Mouse (Mus musculus): Measurements from ENCODE around the gene Cnksr3. TPM values are rescaled to one million over a fixed set of nuclear protein-coding genes. Genes with fewer than 3 reads are reported as not detected.

Gene Cnksr3
- 7.1 and 9.0 TPM in 2 replicates for polyA plus RNA-seq (2015; fragmentation: Nextera tagmentation; extraction: Ambion mirVana)

GRCm38 (mm10) chr10:7211696-7212482, at the start of gene Cnksr3:
Gene Cnksr3, minus strand, starts transcription at chr10:7212237.
- Histone ChIP-seq H3K27ac (peak within 1 kb of the TSS; percentile 95), H3K27me3 (no peaks in the 10 kb centered on the region), H3K4me3 (peak within 1 kb of the TSS; percentile 87), H3K36me3 (no peaks in the 10 kb centered on the region), H3K4me2 (peak within 1 kb of the TSS; percentile 82), H3K9ac (peak within 1 kb of the TSS; percentile 84), H3K9me3 (replicated peaks) (no peaks in the 10 kb centered on the region), H3K4me1 (replicated peaks) (peaks cover 40% of the 10 kb centered on the region)
- ATAC-seq (replicated peaks; ENCODE audit: insufficient number of reproducible peaks, insufficient read depth, low FRiP score, low read depth), result peak; percentile 89
- under 1% methylated on average over 73 of the region's 74 CpGs for WGBS

GRCm38 (mm10) chr10:7260166-7261108, 48.4 kb upstream of the Cnksr3 start:
- ATAC-seq (replicated peaks; ENCODE audit: insufficient number of reproducible peaks, insufficient read depth, low FRiP score, low read depth), result no peak
- 51% methylated on average over 10 of the region's 10 CpGs for WGBS

GRCm38 (mm10) chr10:7258607-7259006, 46.6 kb upstream of the Cnksr3 start:
- H3K9me3 ChIP-seq (replicated peaks), result no peaks in the 10 kb centered on the region
- ATAC-seq (replicated peaks; ENCODE audit: insufficient number of reproducible peaks, insufficient read depth, low FRiP score, low read depth), result no peak

More at GRCm38 (mm10) chr10:7260166-7261108, 48.4 kb upstream of the Cnksr3 start:
- Histone ChIP-seq H3K36me3 (no peaks in the 10 kb centered on the region), H3K4me3 (no peak overlapping the region), H3K9me3 (replicated peaks) (no peaks in the 10 kb centered on the region), H3K27me3 (no peaks in the 10 kb centered on the region), H3K4me1 (replicated peaks) (no peaks in the 10 kb centered on the region), H3K27ac (no peak overlapping the region), H3K4me2 (no peak overlapping the region), H3K9ac (no peak overlapping the region)

GRCm38 (mm10) chr10:7250455-7250854, 38.4 kb upstream of the Cnksr3 start:
- WGBS, result 66% methylated on average over 2 of the region's 2 CpGs
- Histone ChIP-seq H3K27me3 (no peaks in the 10 kb centered on the region), H3K27ac (no peak overlapping the region), H3K4me1 (replicated peaks) (no peaks in the 10 kb centered on the region), H3K9me3 (replicated peaks) (no peaks in the 10 kb centered on the region), H3K9ac (no peak overlapping the region), H3K4me3 (no peak overlapping the region), H3K36me3 (no peaks in the 10 kb centered on the region), H3K4me2 (no peak overlapping the region)
- ATAC-seq (replicated peaks; ENCODE audit: insufficient number of reproducible peaks, insufficient read depth, low FRiP score, low read depth), result no peak

More at GRCm38 (mm10) chr10:7258607-7259006, 46.6 kb upstream of the Cnksr3 start:
- Histone ChIP-seq H3K27ac (no peak overlapping the region), H3K4me2 (no peak overlapping the region), H3K4me1 (replicated peaks) (no peaks in the 10 kb centered on the region), H3K4me3 (no peak overlapping the region), H3K36me3 (no peaks in the 10 kb centered on the region), H3K9ac (no peak overlapping the region), H3K27me3 (no peaks in the 10 kb centered on the region)
- 50% methylated on average over 5 of the region's 5 CpGs for WGBS

GRCm38 (mm10) chr10:7234601-7235000, 22.6 kb upstream of the Cnksr3 start:
- no peaks in the 10 kb centered on the region for H3K9me3 ChIP-seq (replicated peaks)
- H3K9ac ChIP-seq, result no peak overlapping the region
- H3K4me2 ChIP-seq, result no peak overlapping the region
- no peak overlapping the region for H3K4me3 ChIP-seq
- H3K4me1 ChIP-seq (replicated peaks), result no peaks in the 10 kb centered on the region
- H3K27ac ChIP-seq, result no peak overlapping the region
- no peaks in the 10 kb centered on the region for H3K36me3 ChIP-seq
- WGBS, result 44% methylated on average over 3 of the region's 5 CpGs
- H3K27me3 ChIP-seq, result no peaks in the 10 kb centered on the region
- ATAC-seq (replicated peaks; ENCODE audit: insufficient number of reproducible peaks, insufficient read depth, low FRiP score, low read depth), result no peak

- Histone ChIP-seq H3K36me3 (no peaks in the 10 kb centered on the region), H3K27ac (no peak overlapping the region), H3K9me3 (replicated peaks) (no peaks in the 10 kb centered on the region), H3K4me2 (no peak overlapping the region), H3K4me1 (replicated peaks) (peaks cover 12% of the 10 kb centered on the region), H3K4me3 (no peak overlapping the region), H3K27me3 (no peaks in the 10 kb centered on the region), H3K9ac (no peak overlapping the region)
- 0 out of 2 replicates have a peak, but pooled peaks have one; percentile 10 for ATAC-seq (replicated peaks; ENCODE audit: insufficient number of reproducible peaks, insufficient read depth, low FRiP score, low read depth)
- WGBS, result 64% methylated on average over 3 of the region's 3 CpGs
Observed at GRCm38 (mm10) chr10:7217551-7218127, 5.6 kb upstream of the Cnksr3 start.

- no peak overlapping the region for H3K4me2 ChIP-seq
- 65% methylated on average over 4 of the region's 4 CpGs for WGBS
- no peak overlapping the region for H3K4me3 ChIP-seq
- H3K4me1 ChIP-seq (replicated peaks), result peaks cover 20% of the 10 kb centered on the region
- H3K27ac ChIP-seq, result no peak overlapping the region
- no peaks in the 10 kb centered on the region for H3K27me3 ChIP-seq
- no peak for ATAC-seq (replicated peaks; ENCODE audit: insufficient number of reproducible peaks, insufficient read depth, low FRiP score, low read depth)
- H3K9me3 ChIP-seq (replicated peaks), result no peaks in the 10 kb centered on the region
- no peaks in the 10 kb centered on the region for H3K36me3 ChIP-seq
- H3K9ac ChIP-seq, result no peak overlapping the region
Observed at GRCm38 (mm10) chr10:7214718-7215117, 2.7 kb upstream of the Cnksr3 start.

- Histone ChIP-seq H3K27ac (peak overlapping the region; percentile 95), H3K4me3 (peak overlapping the region; percentile 87), H3K4me2 (peak overlapping the region; percentile 82), H3K9ac (peak overlapping the region; percentile 84), H3K36me3 (no peaks in the 10 kb centered on the region), H3K9me3 (replicated peaks) (no peaks in the 10 kb centered on the region), H3K4me1 (replicated peaks) (peaks cover 33% of the 10 kb centered on the region), H3K27me3 (no peaks in the 10 kb centered on the region)
- no peak for ATAC-seq (replicated peaks; ENCODE audit: insufficient number of reproducible peaks, insufficient read depth, low FRiP score, low read depth)
- WGBS, result 41% methylated on average over 10 of the region's 10 CpGs
Observed at GRCm38 (mm10) chr10:7213066-7213630, 1.1 kb upstream of the Cnksr3 start.

GRCm38 (mm10) chr10:7212537-7212936, 500 bp upstream of the Cnksr3 start:
- peak overlapping the region; percentile 84 for H3K9ac ChIP-seq
- H3K4me1 ChIP-seq (replicated peaks), result peaks cover 34% of the 10 kb centered on the region
- 0 out of 2 replicates have a peak, but pooled peaks have one; percentile 4 for ATAC-seq (replicated peaks; ENCODE audit: insufficient number of reproducible peaks, insufficient read depth, low FRiP score, low read depth)
- H3K4me2 ChIP-seq, result peak overlapping the region; percentile 82
- H3K27me3 ChIP-seq, result no peaks in the 10 kb centered on the region
- H3K9me3 ChIP-seq (replicated peaks), result no peaks in the 10 kb centered on the region
- H3K27ac ChIP-seq, result peak overlapping the region; percentile 95
- 7% methylated on average over 10 of the region's 10 CpGs for WGBS
- no peaks in the 10 kb centered on the region for H3K36me3 ChIP-seq
- H3K4me3 ChIP-seq, result peak overlapping the region; percentile 87

- Histone ChIP-seq H3K27ac (peak overlapping the region; percentile 95), H3K36me3 (no peaks in the 10 kb centered on the region), H3K9ac (peak overlapping the region; percentile 84), H3K9me3 (replicated peaks) (no peaks in the 10 kb centered on the region), H3K4me3 (peak overlapping the region; percentile 87), H3K27me3 (no peaks in the 10 kb centered on the region), H3K4me2 (peak overlapping the region; percentile 82), H3K4me1 (replicated peaks) (peaks cover 40% of the 10 kb centered on the region)
- under 1% methylated on average over 41 of the region's 41 CpGs for WGBS
- ATAC-seq (replicated peaks; ENCODE audit: insufficient number of reproducible peaks, insufficient read depth, low FRiP score, low read depth), result peak; percentile 81
Observed at GRCm38 (mm10) chr10:7210991-7211695, 894 bp downstream of the Cnksr3 start.

All from heart, embryonic 15.5 days (tissue).